Mouse (Mus musculus): ENCODE data around the gene Slc25a25. TPM values are rescaled to one million over a fixed set of nuclear protein-coding genes. Genes with fewer than 3 reads are reported as not detected.

Gene Slc25a25
- polyA plus RNA-seq, 1 experiment, result 22.8 TPM

DNA sequence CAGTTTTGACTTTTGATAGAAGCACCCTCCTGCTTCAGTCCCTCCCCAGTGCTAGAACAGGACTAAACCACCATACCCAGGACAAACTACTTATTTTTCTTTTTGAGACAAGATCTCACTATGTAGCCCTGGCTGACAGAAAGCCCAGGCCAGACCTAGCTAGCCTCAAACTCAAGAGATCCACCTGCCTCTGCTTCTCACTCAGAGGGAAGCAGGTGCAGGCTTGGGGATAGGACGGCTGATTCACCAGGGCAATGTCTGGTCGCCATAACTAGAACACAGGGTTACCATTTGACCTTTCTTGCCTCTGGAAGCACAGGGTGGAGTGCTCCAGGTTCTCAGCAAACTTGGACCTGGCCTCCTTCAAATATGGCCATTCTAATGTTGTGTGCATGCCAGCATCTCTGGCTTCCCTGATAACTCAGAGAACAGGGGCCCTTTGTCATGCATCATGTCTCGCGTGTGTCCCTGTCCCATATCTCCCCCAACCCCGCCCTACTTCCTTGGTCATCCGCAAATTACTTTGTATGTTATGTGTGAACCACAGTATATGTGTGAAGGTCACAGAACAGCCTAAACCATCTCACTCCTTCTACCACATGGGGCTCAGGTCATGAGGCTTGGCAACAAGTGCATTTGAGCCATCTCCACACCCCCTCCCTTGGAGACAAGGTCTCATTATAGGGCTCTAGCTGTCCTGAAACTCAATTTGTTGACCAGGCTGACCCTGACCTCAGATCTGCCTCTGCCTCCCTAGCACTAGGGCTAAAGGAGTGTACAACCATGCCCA is 38.3 kb downstream of the Slc25a25 start:
- WGBS, result 74% methylated on average over 6 of the region's 6 CpGs
- no peak for DNase-seq (ENCODE audit: low read depth, low spot score)

DNA sequence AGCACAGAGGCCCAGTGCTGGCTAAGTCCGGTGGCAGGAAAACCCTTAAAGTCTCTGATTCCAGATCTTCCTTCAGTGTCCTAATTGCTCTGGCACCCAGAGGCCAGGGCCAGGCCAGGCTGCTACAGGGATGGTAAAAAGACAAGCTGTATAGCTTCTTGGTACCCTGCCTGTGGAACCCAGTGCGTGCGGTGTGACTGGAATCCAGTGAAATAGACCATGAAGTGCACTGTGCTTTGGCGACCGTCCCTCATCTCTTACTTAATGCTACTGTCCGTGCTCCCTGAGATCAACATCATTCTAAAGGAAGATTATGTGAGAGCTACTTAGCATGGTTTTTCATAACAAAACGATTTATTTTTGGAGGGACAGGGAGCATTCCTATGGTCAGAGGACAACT is 39.8 kb downstream of the Slc25a25 start:
- WGBS, result 86% methylated on average over 7 of the region's 7 CpGs
- DNase-seq (ENCODE audit: low read depth, low spot score), result no peak

DNA sequence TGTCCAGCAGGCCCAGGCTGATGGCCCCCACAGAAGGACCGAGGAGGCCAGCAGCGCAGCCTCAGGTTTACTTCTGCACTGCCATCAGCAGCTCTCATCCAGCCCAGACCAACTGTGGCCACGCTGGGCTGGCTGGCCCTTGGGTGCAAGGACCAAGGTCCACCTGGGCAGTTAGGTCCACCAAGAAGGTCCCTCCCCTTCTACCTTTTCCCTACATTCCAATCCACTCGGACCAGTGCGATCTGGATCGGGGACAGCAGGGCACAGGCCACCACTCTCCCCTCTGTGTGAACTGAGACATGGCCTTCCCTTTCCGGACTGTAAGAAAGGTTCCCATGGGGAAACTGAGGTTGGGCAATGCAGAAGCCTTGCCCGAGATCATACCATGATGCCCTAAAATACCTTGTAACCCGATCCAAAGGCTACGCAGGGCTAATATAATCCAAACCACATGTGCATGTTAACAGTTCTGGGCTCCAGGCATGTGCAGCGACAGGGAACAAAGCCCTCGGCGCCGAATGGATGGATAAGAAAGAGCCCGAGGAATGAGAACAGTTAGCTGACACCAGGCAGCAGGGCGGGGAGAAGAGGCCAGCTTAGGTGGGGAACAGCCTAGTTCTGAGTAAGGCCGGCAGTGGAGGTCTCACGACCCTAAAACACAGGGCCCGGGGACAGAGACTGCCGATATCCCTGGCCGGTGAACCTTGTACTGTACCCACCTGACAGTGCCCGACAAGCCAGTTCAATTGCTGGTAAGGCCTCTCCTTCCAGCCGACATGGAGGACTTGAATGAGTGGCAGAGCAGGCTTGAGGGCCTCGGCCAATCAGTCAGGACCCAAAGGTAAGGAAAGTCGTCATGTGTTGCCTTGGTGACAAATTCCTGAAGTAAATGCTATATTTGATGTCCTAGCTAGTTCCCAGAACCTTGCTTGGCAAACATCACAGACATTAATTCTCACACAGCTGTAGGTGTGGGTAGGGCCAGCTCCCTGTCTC is 42.5 kb downstream of the Slc25a25 start:
- 60% methylated on average over 25 of the region's 25 CpGs for WGBS
- DNase-seq (ENCODE audit: low read depth, low spot score), result no peak

DNA sequence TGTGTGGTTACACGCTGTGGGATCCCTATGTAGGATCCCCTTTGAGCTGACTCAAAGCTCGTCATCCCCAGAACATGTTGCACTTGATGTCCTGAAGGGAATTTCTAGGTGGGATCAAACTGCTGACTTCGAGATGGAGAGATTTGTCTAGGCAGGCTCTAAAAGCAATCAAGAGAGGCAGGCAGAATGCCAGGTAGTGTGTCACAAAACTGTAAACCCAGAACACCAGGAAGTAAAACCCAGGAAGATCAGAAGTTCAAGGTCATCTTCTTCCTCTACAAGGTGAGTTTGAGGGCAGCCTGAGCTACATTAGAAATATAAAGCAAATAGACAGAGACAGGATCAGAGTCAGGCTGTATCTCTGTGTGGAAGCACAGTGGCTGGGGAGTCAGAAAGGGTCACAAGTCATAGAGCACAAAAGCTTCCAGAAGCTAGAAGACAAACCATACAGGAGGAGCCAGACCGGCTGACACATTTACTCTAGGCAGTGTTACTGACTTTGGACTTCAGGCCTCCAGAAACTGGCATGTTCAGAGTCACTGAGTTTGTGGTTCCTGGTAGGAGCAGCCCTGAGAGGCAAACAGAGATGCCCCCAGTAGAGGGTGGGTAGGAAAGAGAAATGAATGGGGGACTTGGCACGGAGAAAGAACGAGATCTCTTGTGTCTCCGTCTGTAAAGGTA is 44.0 kb downstream of the Slc25a25 start:
- DNase-seq (ENCODE audit: low read depth, low spot score), result no peak
- 74% methylated on average over 7 of the region's 7 CpGs for WGBS

DNA sequence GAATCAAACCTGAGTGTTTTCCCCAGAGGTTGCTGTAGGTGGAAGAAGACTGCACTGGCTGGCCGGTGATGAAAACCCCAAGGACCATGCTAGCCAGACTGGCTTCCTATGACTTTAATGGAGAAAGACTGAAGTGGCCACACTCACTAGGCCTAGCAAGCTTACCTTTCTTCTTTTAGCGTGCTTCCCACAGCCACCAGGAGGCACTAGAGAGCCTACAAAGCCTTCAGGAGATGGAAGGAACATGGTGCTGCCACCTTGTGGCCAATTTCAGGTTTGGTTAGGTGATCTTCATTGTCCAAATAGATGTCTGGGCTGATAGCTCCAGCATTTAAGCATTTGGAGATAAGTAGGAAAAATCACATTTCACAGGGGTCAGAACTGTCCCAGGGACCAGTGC is 46.6 kb downstream of the Slc25a25 start:
- WGBS, result 20% methylated on average over 2 of the region's 2 CpGs

DNA sequence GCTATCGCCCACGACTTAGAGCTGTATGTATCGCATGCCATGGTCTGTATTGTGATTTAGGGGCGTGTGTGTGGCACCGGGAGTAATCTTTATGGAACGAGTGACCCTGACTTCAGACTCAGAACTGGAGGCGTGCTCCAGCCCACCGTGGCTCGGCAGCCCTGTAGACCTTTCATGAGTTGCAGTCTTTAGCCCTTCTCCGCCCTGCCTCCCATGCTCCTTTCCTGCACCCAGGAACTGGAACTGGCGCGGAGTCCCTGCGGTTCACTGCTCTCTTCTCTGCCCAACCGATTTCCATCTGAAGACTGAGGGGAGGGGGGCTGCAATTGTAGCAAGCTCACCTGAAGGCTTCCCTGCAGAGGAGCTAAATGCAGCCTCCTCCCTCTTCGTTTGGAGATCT is 54.5 kb downstream of the Slc25a25 start:
- 0% methylated on average over 15 of the region's 15 CpGs for WGBS
- no peak for DNase-seq (ENCODE audit: low read depth, low spot score)

More for the DNA sequence above, 46.6 kb downstream of the Slc25a25 start:
- DNase-seq (ENCODE audit: low read depth, low spot score), result peak; percentile 100

DNA sequence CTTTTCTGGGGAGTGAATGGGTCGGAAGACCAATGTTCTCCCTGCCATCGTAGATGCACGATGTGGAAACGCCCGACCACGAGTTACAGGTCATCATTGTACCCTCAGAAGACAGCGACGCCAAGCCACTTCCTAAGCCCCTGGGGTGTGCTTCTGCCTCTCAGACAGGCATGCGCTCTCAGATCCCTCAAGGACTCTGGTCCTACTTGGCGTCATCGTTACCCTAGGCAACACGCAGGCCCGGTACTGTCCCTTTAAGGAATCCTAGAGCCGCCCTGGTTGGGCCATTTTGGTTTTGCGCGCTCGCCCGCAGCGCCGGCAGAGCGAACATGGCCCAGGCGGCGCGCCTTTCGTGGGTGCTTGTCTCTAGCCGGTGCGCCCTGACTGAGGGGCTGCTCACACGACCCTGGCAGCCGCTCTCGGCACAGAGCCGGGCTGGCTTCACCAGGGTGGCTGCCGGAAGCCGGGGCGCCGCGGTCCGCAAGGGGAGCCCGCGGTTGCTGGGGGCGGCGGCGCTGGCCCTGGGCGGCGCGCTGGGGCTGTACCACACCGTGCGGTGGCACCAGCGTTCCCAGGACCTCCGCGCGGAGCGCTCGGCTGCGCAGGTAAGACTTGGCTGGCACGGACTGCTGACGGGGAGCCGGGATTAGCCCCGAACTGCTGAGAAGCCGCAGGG is 55.2 kb downstream of the Slc25a25 start:
- under 1% methylated on average over 59 of the region's 59 CpGs for WGBS

DNA sequence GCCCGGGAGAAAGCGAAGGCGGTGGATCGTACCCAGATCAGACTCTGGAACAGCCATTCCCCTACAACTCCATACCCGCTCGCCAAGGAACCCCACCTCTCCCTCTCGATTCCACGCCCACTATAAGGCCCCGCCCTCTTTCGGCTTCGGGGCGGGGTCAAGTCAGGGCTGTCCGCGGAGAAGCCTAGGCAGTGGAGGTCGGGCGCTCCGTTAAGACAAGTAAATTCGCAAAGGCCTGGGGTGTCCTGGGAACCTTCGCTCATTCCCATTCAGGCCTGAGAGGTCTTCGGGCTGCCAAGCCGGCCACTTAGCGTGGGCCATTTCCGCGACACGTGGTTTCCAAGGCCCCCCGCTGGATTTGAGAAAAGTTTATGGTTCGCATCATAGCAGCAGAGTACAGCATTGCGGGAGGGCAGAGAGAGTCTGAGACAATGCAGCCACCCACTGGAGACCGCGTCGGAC is 55.7 kb downstream of the Slc25a25 start, which contains the start of gene Ptges2:
Ptges2 (plus strand) TSS at position 413 of the 462 bp plus-strand sequence.
- peak; percentile 85 for DNase-seq (ENCODE audit: low read depth, low spot score)
- WGBS, result under 1% methylated on average over 31 of the region's 31 CpGs

More for the DNA sequence above, 55.2 kb downstream of the Slc25a25 start:
- peak; percentile 84 for DNase-seq (ENCODE audit: low read depth, low spot score)

DNA sequence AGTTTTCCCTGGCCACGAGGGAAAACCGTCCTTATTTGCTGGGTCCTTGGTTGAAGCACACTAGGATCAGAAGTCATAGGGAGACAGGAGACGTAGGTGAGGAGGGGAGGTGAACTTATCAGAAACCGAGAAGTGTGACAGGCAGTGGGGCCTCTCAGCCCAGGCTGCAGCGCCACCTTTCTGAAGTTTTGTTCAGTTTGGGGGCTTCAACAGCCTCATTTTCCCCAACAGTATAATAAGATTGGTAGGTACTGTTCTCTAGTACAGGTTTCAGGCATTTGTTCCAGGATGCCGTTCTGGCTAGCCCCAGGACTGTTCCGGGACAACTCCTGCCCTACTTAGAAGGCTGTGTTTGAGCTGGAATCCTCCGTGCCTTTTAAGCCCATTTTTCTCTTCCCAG is 56.3 kb downstream of the Slc25a25 start:
- DNase-seq (ENCODE audit: low read depth, low spot score), result no peak
- 1% methylated on average over 8 of the region's 8 CpGs for WGBS

DNA sequence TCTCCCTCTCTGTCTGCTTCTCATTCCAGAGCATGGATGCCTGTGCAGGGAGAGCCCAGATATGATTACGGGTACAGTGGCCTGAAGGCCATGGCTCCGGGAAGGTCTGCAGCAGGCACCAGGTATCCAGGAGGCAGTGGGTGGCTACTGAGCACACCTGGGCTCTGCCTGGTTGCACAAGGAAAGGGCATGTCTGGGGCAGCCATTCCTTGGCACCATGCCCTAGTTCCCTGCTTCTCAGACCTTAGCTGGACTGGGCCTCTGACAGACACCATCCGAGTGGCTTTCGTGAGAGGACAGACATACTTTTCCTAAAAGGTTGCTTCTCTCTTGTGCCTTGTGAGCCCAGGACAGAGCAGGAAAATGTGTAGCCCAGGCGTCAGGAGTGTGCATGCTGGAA is 59.2 kb downstream of the Slc25a25 start:
- no peak for DNase-seq (ENCODE audit: low read depth, low spot score)
- 67% methylated on average over 5 of the region's 5 CpGs for WGBS

DNA sequence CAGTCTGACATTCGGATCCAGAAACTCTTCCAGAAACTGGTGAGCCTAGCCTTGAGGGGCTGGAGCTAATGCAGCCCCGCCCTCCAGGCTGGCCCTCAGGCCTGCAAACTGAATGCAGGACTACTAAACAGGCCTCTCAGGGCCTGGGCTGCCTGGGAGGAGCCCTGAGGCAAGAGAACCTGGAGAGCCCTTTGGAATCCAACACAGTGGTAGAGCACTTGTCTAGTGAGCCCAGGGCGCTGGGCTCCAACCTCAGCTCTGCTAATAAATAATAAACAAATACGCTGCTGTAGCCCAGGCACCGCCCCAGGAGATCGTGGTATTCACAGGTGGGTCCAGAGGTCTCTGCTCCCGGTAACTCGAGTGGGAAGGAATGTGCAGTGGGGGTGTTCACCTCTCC is 60.4 kb downstream of the Slc25a25 start:
- 75% methylated on average over 8 of the region's 8 CpGs for WGBS
- no peak for DNase-seq (ENCODE audit: low read depth, low spot score)

DNA sequence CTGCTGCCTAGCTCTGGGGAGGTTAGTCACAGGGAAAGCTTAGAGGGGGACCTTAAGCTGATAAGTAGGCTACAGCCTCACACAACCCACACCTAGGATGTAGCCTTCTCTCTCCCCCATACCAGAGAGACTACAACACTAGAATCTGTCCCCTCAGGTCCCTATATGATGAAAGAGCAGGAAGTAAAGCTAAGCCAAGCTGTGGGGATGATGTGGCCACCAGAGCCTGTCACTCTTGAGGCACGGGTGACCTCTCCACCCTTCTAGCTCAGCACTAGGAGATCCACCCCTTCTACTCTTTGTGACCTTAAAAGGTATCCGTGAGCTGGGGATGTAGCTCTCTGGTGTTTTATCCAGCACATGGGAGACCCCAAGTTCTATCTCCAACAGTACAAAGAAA is 62.1 kb downstream of the Slc25a25 start:
- no peak for DNase-seq (ENCODE audit: low read depth, low spot score)
- 79% methylated on average over 2 of the region's 2 CpGs for WGBS

DNA sequence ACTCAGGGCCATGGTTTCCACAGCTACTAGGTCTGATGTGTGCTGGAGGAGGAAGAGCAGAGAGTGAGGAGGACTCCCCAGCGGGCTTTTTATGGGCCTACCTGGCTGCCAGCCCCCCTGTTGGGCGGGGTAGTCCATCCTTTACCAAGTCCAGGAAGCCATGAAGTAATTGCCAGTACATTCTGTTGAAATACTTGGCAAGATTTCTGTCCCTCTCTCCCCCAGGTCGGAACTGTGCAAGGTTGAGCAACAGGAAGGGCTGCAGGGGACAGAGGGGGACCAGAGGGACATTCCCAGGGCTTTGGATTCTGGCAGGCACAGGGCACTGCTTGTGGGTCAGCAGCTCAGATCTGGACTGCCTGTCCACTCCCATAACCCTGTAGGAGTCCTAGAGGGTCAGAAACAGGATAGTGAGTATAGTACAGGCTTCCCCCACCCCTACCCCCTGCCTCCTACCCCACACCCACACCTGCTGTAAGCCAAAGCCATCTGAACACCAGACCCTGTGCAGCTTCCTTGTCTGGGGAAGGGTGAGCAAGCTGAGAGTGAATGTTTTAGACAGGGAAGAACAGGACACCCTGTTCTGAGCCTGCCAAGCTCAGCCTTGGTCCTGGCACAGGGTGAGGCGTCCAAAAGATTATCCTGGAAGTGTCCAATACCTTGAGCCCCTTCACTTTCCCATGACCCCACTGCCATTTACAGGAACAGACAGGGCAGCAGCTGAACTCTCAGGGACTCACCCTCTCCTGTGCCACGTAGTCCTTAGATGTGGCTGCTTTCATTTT is 63.3 kb downstream of the Slc25a25 start, which contains the start of gene Lcn2:
Lcn2 (minus strand) TSS at position 547 of the 785 bp plus-strand sequence.
- no peak for DNase-seq (ENCODE audit: low read depth, low spot score)
- WGBS, result 44% methylated on average over 5 of the region's 5 CpGs

DNA sequence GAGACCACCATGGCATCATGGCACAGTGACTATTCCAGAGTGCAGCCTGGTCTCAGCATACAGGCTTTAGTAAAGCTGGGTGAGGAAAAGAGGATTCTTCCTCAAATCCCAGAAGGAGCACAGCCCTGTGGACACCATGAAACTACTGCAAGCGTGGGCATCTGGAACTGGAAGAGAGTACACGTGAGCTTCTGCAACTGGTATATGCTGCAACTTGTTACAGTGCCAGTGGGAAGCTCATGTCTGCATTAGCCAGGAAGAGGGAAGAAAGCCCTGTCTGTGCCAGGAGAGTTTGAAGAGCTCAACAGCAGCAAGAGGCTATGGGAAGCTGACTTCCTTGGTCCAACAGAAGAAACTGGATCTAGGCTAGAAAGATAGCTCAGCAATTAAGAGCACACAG is 68.6 kb downstream of the Slc25a25 start:
- 73% methylated on average over 2 of the region's 2 CpGs for WGBS
- no peak for DNase-seq (ENCODE audit: low read depth, low spot score)

DNA sequence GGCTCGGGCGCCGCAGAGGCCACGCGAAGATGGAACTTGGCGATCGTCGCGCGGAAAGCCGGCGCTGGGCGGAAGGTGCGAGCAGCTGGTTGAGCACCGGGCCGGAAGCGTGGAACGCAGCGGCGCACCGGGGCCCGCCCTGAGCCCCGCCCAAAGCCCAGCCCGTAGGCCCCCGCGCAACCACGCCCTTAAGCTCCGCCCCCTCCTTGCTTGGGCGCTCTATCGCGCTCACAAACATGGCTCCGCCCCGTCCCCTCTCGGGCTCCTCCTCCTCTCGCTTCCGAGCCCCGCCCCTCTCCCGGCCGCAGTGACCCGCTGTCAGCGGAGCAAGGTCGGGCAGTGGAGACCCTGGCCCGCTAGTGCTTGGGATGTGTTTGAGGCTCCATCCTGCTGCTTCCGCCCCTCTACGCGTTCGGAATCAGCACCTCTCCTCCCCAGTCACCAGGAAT is 69.4 kb downstream of the Slc25a25 start, which contains the start of gene 1110008P14Rik:
1110008P14Rik (minus strand) TSS at position 164 of the 449 bp plus-strand sequence.
- under 1% methylated on average over 43 of the region's 47 CpGs for WGBS
- peak; percentile 87 for DNase-seq (ENCODE audit: low read depth, low spot score)

DNA sequence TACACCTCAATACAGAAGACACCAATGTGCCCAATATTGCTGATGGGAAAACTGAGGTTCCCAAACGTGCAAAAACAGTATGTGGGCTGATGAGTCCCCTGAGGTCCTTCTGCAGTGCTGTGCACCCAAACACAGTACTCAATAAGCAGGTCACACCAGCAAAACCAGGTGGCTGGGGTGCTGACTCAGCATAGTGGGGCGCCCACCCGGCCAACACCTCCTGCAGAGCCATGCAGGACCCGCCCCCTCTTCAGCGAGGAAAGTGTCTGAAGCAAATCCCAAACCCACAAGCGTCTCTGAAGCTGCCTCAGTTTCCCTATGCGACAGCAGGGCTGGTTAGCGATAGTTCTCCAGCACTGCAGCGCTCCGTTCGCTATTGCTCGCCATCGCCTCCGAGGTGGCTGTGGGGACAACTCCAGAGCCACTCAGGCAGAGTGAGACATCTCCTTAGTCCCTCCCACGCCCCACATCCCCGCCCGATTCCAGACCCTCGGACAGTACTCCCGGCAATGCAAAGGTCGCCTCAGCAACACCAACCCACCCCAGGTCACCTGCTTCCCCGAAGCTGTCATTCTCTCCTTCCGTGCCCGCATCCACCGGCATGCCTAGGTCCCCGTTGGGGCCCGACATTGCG is 70.0 kb downstream of the Slc25a25 start:
- no peak for DNase-seq (ENCODE audit: low read depth, low spot score)
- WGBS, result under 1% methylated on average over 27 of the region's 27 CpGs

DNA sequence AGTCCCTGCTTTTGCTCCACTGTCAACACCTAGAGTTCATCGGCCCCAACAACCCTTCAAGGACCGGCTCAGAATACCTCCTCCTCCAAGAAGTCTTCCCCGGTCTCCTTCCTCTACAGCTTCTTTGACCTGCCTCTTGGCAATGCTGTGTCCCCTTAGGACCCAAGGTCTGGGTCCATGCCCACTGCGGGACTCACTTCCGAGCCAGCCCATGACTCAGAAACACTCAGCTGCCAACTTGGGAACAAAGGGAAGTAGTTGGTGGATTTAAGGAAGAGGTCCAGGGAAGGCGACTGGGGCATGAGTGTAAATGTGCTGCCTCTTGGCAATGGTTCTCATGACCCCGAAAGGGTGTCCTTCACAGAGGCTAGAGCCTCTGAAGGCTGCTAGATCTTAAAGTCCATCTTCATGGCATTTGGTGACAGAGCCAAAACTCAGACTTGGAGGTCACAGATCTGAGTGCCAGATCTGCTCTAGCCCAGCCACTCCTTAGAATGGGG is 71.2 kb downstream of the Slc25a25 start:
- 76% methylated on average over 7 of the region's 7 CpGs for WGBS
- no peak for DNase-seq (ENCODE audit: low read depth, low spot score)

DNA sequence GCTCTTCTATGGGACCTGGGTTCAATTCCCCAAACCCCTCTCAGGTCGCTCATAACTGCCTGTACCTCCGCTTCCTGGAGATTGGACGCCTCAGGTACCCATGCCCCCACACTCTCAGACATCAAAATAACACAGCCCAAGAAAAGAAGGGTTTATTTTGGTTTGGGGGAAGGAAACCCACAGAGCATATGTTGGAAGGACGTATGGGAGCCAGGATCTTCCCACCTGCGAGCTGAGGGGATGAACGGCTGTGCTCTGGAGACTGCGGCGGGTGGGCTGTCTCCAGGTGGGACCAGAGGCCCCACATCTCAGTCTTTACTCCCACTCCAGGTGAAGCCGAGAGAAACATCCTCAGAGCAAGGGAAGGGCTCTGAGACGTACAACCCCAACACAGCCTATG is 74.3 kb downstream of the Slc25a25 start:
- 94% methylated on average over 10 of the region's 10 CpGs for WGBS
- DNase-seq (ENCODE audit: low read depth, low spot score), result no peak
